Mouse (Mus musculus): Measurements from ENCODE around the gene Olfr1346.

GRCm38 (mm10) chr7:6438388-6438787 is 28.5 kb upstream of the Olfr1346 start, which contains the start of gene Olfr1344:
- no peak for TF ChIP-seq CTCF (IDR thresholded peaks at IDR 0.05; ENCODE audit: low read depth)
- no peak for TF ChIP-seq EP300 (IDR thresholded peaks at IDR 0.05; ENCODE audit: low read depth)
